Mouse (Mus musculus): ENCODE results near the gene Ap5z1. TPM values are rescaled to one million over a fixed set of nuclear protein-coding genes. Genes with fewer than 3 reads are reported as not detected.

The Ap5z1 gene
- polyA plus RNA-seq, 1 experiment from 2014 or later, result 8.8 TPM

DNA sequence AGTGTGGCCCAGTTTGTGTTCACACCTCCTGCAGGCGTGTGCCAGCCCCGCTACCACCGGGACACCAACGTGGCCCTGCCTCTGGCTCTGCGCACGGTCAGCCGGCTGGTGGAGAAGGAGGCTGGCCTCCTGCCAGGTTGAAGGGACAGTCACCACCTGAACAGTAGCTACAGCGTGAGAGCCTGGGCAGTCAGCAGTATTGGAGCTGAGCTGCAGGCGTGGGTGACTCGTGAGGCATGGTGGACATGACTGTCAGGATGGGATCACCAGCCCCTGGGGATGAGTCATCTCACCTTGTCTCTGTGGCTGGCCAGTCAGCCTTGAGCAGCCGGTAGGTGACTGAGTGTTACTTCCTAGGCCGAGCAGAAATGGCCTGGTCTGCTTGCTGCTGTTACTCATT lies 13.6 kb downstream of the Ap5z1 start:
- Histone ChIP-seq H3K9ac (no peak overlapping the region), H3K4me2 (no peak overlapping the region), H3K36me3 (no peaks in the 10 kb centered on the region), H3K4me1 (peaks cover 4% of the 10 kb centered on the region; the same call in 1 of the 2 replicates), H3K4me3 (no peak overlapping the region), H3K27me3 (no peaks in the 10 kb centered on the region), H3K27ac (no peak overlapping the region), H3K9me3 (no peaks in the 10 kb centered on the region)
- no peak for ATAC-seq (ENCODE audit: borderline replicate concordance, extremely low read depth, low FRiP score, low TSS enrichment)
- WGBS, result 76% methylated on average over 12 of the region's 12 CpGs

DNA sequence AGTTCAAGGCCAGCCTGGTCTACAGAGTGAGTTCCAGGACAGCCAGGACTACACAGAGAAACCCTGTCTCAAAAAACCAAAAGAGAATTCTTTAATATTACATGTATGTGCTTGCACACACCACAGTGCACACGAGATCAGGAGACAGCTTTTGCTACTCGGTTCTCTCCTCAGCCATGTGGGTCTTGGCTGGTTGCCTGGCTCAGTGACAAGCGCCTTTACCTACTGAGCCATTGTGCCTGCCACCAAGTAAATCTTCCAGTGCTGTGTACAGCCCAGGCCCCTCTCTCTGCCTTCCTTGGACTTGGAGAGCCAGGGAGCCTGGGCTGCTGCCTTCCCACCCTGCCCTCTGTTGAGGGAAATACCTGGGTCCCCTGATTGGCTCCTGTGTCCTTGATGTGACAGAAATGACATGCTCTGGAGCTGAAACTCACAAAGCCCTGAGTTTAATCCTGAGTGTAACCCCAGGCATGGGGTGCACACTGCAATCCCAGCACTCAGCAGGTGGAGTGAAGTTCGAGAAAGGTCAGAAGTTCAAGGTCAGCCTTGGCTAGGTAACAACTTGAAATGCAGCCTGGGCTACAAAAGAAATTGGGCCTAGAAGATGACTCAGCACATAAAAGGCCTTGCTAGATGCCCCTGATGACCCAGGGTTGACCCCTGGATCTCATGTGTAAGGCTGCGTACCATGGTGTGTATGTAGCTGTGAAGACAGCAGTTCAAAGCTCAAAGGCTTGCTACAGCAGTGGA lies 14.3 kb downstream of the Ap5z1 start:
- no peak for ATAC-seq (ENCODE audit: borderline replicate concordance, extremely low read depth, low FRiP score, low TSS enrichment)
- Histone ChIP-seq H3K27ac (no peak overlapping the region), H3K36me3 (no peaks in the 10 kb centered on the region), H3K4me1 (peaks cover 4% of the 10 kb centered on the region; the same call in 1 of the 2 replicates), H3K9ac (no peak overlapping the region), H3K9me3 (no peaks in the 10 kb centered on the region), H3K4me3 (no peak overlapping the region), H3K27me3 (no peaks in the 10 kb centered on the region), H3K4me2 (no peak overlapping the region)
- 70% methylated on average over 5 of the region's 5 CpGs for WGBS

DNA sequence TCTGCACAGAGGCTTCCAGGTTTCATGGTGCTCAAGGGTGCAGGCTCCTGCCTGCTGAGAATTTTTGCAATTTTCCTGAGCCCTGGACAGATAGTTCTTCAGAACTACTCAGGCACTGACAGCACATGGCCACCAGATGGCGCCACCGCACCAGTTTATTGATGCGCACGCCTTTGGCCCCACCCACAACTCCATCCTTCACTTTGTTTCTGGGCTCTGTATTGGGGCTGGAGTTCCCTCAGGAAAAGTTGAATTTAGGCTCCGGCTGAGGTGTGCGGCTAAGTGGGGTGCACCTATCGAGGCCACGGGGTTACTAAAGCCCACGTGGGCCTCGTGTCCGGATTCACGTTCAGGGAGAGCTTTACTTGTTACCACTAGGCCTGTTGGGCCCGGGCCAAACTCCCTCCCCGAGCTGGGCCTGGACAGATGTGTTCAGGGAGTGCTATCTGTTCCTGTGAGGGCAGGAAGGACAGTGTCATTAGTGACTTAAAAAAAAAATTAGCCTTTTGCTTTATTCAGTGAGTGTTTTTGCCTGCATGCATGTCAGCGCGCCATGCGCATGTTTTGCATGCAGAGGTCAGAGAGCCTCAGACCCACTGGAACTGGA lies 15.2 kb downstream of the Ap5z1 start:
- peak overlapping the region; percentile 25 for H3K4me3 ChIP-seq
- H3K9me3 ChIP-seq, result no peaks in the 10 kb centered on the region
- peak overlapping the region; percentile 49 for H3K4me2 ChIP-seq
- WGBS, result 27% methylated on average over 17 of the region's 17 CpGs
- H3K36me3 ChIP-seq, result no peaks in the 10 kb centered on the region
- 0 out of 2 replicates have a peak overlapping the region, but pooled peaks have one; percentile 14 for H3K9ac ChIP-seq
- no peak overlapping the region for H3K27ac ChIP-seq
- ATAC-seq (ENCODE audit: borderline replicate concordance, extremely low read depth, low FRiP score, low TSS enrichment), result peak; percentile 27; the same call in 1 of the 2 replicates
- H3K27me3 ChIP-seq, result no peaks in the 10 kb centered on the region
- H3K4me1 ChIP-seq, result peaks cover 4% of the 10 kb centered on the region; the same call in 1 of the 2 replicates

DNA sequence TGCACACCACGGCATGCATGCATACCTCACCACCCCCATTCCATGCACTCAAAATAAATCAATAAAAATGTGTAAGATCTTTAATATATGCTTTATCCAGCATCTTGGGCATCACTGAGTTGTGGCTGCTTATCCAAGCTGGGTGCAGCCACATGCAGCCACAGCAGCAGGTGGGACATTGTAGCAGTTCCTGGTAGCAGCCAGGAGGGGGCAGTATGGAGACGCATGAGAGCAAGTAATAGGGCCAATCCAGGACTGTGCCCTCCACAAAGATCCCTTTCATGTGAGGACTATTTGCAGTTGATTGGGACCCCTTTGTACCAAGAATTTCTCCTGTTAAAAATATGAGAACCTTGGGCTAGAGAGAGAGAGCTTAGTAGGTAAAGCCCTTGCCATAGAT lies 18.8 kb downstream of the Ap5z1 start:
- Histone ChIP-seq H3K4me2 (no peak overlapping the region), H3K4me3 (no peak overlapping the region), H3K9ac (no peak overlapping the region), H3K27me3 (no peaks in the 10 kb centered on the region), H3K36me3 (no peaks in the 10 kb centered on the region), H3K4me1 (peaks cover 4% of the 10 kb centered on the region; the same call in 1 of the 2 replicates), H3K27ac (no peak overlapping the region), H3K9me3 (no peaks in the 10 kb centered on the region)
- 56% methylated on average over 2 of the region's 2 CpGs for WGBS
- ATAC-seq (ENCODE audit: borderline replicate concordance, extremely low read depth, low FRiP score, low TSS enrichment), result no peak

DNA sequence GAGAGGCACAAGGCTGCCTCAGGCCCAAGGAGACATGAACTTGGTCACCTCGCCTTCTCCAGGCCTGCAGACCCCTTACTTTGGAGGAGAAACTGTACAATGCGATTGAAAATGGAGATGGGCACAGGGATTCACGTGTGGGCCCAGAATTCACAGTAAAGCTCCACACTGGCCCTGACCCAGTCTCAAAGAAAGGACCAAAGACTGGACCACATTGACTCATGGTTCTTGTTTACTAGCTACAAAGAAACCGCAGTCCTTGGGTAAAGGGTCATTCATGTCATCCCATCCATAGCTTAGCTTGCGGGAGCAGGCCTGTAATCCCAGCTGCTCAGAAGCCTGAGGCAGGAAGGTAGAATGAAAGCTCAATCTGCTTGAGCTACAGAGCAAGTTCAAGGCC lies 19.8 kb downstream of the Ap5z1 start:
- ATAC-seq (ENCODE audit: borderline replicate concordance, extremely low read depth, low FRiP score, low TSS enrichment), result no peak
- 89% methylated on average over 5 of the region's 5 CpGs for WGBS
- no peak overlapping the region for H3K9ac ChIP-seq
- no peak overlapping the region for H3K4me2 ChIP-seq
- no peaks in the 10 kb centered on the region for H3K36me3 ChIP-seq
- H3K27ac ChIP-seq, result no peak overlapping the region
- H3K4me1 ChIP-seq, result peaks cover 4% of the 10 kb centered on the region; the same call in 1 of the 2 replicates
- no peaks in the 10 kb centered on the region for H3K27me3 ChIP-seq
- no peaks in the 10 kb centered on the region for H3K9me3 ChIP-seq
- no peak overlapping the region for H3K4me3 ChIP-seq

DNA sequence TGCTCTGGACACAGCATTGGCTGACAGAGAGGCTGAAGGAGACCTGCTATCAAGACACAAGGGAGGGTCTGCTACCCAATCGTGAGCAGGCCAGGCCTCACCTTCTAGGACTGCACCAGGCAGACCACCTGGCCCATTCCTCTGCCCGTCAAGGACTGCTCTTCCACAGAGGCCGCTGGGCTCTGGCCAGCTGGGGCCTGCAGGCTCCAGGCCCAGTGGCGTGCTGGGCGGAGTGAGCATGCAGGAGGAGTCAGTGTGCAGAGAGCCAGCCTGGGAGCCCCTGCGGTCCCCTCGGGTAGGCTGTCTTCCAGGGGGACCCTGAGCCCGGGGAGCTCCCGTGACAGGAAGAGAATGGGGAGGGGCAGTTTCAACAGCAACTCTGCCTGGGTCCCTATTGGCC lies 22.9 kb downstream of the Ap5z1 start:
- no peaks in the 10 kb centered on the region for H3K36me3 ChIP-seq
- no peaks in the 10 kb centered on the region for H3K9me3 ChIP-seq
- 0 out of 2 replicates have a peak, but pooled peaks have one; percentile 11 for ATAC-seq (ENCODE audit: borderline replicate concordance, extremely low read depth, low FRiP score, low TSS enrichment)
- no peak overlapping the region for H3K4me3 ChIP-seq
- no peak overlapping the region for H3K9ac ChIP-seq
- no peaks in the 10 kb centered on the region for H3K4me1 ChIP-seq
- H3K4me2 ChIP-seq, result no peak overlapping the region
- no peaks in the 10 kb centered on the region for H3K27me3 ChIP-seq
- WGBS, result 59% methylated on average over 9 of the region's 9 CpGs
- no peak overlapping the region for H3K27ac ChIP-seq

DNA sequence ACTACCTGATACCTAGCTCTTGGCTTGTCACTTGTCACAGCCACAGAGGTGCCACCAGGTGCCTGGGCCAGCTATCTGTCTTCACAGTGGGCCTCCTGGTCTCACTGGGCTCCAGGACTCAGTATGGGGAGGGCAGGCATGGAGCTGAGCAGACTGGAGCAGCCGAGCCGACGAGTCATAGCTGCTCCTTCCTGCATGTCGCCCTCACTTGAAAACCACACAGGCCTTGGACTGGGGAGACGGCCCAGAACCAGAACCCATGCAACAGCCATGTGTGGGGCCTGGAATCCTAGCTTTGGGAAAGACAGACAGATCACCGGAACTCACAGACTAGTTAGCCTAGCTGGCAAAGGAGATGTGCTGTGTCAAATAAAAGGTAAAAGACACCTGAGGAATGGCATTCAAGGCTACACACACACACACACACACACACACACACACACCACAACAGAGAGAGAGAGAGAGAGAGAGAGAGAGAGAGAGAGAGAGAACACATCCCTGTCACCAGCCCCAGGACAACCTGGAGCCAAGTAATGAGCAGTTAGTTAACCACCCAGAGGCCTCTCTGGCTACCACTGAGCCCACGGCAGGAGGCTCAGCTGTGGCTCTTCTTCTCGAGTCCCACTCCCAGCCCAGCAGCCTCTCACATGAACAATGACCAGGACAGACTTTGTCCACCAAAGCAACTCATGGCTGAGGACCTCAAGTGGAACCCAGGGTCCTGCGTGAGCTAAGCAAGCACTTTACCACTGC lies 26.4 kb downstream of the Ap5z1 start:
- H3K27ac ChIP-seq, result no peak overlapping the region
- 62% methylated on average over 9 of the region's 9 CpGs for WGBS
- H3K4me2 ChIP-seq, result no peak overlapping the region

DNA sequence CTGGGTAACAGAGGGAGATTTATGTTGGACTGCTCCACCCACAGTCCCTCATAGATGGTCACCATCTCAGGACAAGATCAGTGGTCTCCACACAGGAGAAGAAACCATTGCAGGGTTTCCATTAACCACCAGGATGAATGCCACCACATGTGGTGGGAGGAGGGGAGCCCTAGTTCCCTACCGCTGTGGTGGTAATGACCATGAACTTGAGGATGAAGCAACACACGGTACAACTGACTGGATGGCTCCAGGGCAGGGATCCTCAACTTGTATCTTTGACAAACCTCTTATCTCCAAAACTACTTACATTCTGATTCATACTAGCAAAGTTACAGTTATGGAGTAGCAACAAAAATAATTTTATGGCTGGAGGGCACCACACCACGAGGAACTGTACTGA lies 29.6 kb downstream of the Ap5z1 start:
- Histone ChIP-seq H3K27ac (no peak overlapping the region), H3K4me2 (no peak overlapping the region), H3K9me3 (no peaks in the 10 kb centered on the region), H3K36me3 (no peaks in the 10 kb centered on the region), H3K4me3 (no peak overlapping the region), H3K4me1 (0 out of 2 replicates have a peak, but pooled peaks cover 3% of the 10 kb centered on the region), H3K9ac (no peak overlapping the region), H3K27me3 (no peaks in the 10 kb centered on the region)
- WGBS, result 80% methylated on average over 3 of the region's 3 CpGs
- no peak for ATAC-seq (ENCODE audit: borderline replicate concordance, extremely low read depth, low FRiP score, low TSS enrichment)

More for the DNA sequence above, 26.4 kb downstream of the Ap5z1 start:
- ATAC-seq (ENCODE audit: borderline replicate concordance, extremely low read depth, low FRiP score, low TSS enrichment), result no peak
- Histone ChIP-seq H3K9ac (no peak overlapping the region), H3K4me1 (no peaks in the 10 kb centered on the region), H3K4me3 (no peak overlapping the region), H3K27me3 (no peaks in the 10 kb centered on the region), H3K36me3 (no peaks in the 10 kb centered on the region), H3K9me3 (no peaks in the 10 kb centered on the region)

DNA sequence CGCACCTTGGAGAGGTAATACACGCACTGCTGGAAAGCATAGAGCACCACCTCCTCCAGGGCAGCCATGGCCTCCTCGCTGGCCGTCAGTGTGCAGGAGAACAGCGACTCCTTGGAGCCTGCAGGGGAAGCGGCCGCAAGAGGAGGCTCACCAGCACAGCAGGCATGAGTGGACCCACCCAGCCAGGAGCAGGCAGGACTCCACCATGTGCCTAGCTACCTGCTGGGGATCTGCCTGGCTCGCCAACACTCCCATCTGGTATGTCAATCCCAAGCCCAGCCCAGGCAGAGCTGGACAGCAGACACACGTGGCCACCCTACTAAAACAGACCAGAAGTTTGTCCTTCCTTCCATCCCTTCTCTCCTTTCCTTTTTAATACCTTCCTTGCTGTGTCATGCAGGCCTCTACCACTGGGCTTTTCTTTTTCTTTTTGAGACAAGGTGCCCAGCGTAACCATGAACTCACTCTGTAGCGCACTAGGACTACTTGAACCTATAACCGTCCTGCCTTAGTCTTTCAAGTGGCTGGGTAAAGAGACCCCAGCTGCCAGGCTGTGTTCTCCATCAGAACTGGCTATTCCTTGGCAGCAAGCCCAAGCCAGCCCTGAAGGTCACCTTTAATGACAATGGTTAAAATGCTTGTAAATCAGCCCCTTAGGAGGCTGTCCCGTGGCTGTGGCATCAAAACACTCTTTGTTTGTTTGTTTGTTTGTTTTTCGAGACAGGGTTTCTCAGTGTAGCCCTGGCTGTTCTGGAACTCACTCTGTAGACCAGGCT lies 31.8 kb downstream of the Ap5z1 start:
- Histone ChIP-seq H3K9ac (no peak overlapping the region), H3K4me3 (no peak overlapping the region), H3K27me3 (no peaks in the 10 kb centered on the region), H3K36me3 (no peaks in the 10 kb centered on the region), H3K27ac (no peak overlapping the region), H3K4me1 (0 out of 2 replicates have a peak, but pooled peaks cover 3% of the 10 kb centered on the region), H3K9me3 (no peaks in the 10 kb centered on the region), H3K4me2 (no peak overlapping the region)
- no peak for ATAC-seq (ENCODE audit: borderline replicate concordance, extremely low read depth, low FRiP score, low TSS enrichment)
- WGBS, result 42% methylated on average over 14 of the region's 14 CpGs

DNA sequence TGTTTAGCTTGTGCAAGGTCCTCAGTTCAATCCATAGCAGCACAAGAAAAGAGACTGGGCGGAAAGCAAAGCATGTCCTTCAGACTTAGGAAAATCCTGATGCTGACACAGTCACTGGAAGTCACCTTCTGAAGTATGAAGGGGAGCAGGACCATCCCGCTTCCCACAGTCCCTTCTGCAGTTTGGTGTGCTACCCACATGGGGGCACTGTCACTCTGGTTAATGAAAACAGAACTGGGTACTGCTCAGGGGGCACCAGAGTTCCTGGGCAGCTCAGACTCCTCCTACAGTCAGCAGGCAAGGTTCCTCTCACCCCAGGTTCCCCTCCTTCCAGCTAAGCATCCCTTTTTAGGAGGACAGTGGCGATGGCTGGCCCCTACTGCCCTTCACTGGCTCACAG lies 35.2 kb downstream of the Ap5z1 start:
- H3K4me1 ChIP-seq, result 0 out of 2 replicates have a peak, but pooled peaks cover 3% of the 10 kb centered on the region
- no peaks in the 10 kb centered on the region for H3K9me3 ChIP-seq
- no peaks in the 10 kb centered on the region for H3K27me3 ChIP-seq
- H3K36me3 ChIP-seq, result no peaks in the 10 kb centered on the region
- H3K27ac ChIP-seq, result no peak overlapping the region
- WGBS, result 46% methylated on average over 3 of the region's 3 CpGs
- no peak overlapping the region for H3K9ac ChIP-seq
- no peak for ATAC-seq (ENCODE audit: borderline replicate concordance, extremely low read depth, low FRiP score, low TSS enrichment)
- H3K4me2 ChIP-seq, result no peak overlapping the region
- no peak overlapping the region for H3K4me3 ChIP-seq

DNA sequence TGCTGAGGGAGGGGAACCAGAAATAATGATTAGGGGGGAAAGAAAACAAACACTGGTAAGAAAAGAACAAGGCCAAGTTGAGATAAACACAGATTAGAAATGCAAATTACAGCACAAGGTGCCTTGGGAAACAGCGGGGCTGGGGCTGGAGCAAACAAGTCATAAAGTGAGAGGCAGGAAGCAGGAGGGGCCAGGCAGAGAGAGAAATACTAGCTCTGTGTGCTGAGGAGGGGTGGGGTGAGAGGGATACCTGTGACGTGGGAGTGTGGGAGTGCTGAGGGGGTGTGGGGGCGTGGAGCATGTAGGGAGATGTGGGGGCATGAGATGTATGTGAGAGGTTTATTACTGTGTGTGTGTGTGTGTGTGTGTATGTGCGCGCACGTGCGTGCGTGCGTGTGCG lies 37.2 kb downstream of the Ap5z1 start:
- H3K4me2 ChIP-seq, result no peak overlapping the region
- H3K9ac ChIP-seq, result no peak overlapping the region
- H3K4me3 ChIP-seq, result no peak overlapping the region
- H3K9me3 ChIP-seq, result no peaks in the 10 kb centered on the region
- no peak overlapping the region for H3K27ac ChIP-seq
- H3K36me3 ChIP-seq, result no peaks in the 10 kb centered on the region
- WGBS, result 69% methylated on average over 10 of the region's 10 CpGs
- H3K4me1 ChIP-seq, result 0 out of 2 replicates have a peak, but pooled peaks cover under 1% of the 10 kb centered on the region
- no peak for ATAC-seq (ENCODE audit: borderline replicate concordance, extremely low read depth, low FRiP score, low TSS enrichment)
- H3K27me3 ChIP-seq, result no peaks in the 10 kb centered on the region
